Mouse (Mus musculus): Measurements from ENCODE around the gene Vps26a.

The Vps26a gene

DNA sequence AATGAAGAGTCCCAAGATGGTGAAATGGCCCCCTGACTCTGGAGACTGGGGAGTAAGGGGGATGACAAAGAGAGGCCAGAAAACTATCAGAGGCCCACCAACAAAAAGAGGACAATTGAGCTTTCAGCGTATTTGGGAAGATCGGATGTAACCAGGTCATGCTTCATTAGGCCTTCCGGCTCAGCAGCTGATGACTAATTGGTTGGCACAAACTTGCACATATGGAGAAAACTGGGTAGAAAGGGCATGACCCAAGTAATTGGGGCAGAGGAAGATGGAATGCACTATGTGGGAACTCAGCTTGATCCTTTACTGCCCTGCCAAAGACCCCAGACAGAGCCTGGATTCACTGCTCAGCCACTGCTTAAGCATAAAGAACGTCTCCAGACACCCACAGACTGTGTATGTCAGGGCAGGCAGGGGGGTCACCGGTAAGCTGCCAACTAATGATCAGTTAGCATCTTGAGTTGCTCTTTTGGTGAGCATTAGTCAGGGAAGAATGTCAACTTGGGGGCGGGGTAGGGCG lies 67.7 kb downstream of the Vps26a start:
- in situ Hi-C loops (cut with MboI, MseI), result loop anchor here (10.0 kb wide), 1 partner anchor 144 kb away; no protein-coding TSS in a partner anchor

DNA sequence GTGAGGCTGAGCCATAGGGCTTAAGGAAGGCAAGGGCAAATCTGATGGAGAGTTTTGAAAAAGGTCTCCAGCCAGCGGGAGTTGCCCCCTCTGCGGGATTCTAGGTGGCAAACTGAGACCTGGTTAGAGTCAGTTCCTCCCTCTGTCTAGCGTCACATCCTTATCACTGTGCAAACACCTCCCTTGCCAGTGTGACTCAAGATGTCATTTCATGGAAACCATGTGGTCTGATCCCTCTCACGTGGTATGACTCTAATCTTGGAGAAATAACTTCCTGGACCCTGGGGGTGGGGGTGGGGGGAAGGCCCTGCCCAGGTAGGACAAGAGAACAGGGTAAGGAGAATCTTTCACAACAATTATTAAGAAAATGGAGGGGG lies 73.0 kb downstream of the Vps26a start:
- in situ Hi-C loops (cut with MboI, MseI), result loop anchor here (5.0 to 10.0 kb wide), 2 partner anchors 139 to 226 kb away; no protein-coding TSS in a partner anchor

DNA sequence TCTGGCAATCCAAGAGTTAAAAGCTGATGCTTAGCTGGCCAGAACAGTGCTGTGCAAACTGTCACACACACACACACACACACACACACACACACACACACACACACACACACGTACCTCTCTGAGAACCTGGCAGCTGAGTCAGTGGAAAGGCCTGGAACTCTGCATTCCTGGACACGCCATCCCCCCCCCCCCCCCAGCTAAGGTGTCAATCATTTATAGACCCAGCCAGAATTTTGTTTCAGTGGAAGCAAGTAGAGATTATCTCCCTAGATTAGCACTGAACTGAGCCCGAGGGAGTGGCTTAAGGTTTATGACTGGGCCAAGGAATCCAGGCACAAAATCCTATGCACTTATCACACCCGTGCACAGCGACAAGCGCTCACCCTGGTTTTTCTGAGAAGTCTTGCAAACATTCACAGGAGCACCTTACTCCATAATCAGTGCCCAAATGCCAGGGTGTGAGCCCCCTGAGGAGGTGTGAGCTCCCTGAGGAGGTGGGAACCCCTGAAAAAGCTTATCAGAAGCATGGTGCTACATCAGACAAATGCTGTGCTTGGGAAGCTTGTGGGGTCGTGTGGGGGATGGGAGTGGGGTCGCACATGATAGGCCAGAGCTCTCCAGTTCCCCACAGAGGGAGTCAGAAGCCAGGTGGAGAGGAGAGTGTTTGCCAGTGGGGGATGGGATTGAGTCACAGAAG lies 73.5 kb downstream of the Vps26a start:
- in situ Hi-C loops (cut with MboI, MseI), result loop anchor here (5.0 to 10.0 kb wide), 2 partner anchors 138 to 226 kb away; no protein-coding TSS in a partner anchor

DNA sequence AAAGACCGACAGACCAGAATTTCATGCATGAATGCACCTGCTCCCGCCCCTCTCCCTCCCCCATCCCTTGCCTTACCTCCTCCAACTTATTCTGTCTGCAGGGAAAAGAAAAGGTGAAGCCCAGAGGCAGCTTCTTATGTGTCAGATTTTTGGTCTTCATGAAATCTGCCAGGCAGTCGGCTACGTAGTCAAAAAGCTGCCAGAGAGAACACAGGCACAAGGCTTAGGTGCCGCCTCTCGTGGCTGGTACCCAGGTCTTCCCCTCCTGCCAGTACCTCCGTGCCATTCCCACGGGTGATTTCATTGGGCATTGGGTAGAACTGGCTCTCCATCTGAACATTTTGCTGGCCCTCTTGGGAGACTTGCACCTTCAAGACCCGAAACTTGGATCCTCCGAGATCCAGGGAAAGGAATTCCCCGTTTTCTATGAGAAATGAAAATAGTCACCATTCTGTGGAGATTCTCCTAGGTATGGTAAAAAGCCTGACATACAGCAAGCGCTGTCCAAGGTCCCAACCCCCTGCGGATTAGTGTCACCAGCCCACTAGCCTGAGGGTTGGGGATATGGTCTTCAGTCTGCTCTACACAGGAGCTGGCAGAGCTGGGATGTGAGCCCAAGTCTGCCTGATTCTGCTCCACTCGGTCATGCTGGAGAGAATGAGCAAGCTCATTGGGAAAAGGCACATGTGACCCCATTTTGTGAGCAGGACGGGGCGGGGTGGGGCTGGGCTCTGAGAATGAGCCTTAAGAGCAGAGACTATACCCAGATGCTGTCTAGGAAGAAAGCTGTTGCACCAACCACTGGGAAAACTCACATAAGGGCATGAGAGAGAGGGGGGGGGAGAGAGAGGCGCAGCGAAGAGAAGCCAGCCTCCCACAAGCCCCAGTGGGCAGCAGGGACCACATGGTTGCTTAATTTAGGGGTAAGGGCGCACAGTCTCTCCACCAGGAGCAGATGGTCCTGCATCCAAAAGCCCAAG lies 74.9 kb downstream of the Vps26a start:
- in situ Hi-C loops (cut with MboI, MseI), result loop anchor here (5.0 to 10.0 kb wide), 2 partner anchors 137 to 224 kb away; no protein-coding TSS in a partner anchor

DNA sequence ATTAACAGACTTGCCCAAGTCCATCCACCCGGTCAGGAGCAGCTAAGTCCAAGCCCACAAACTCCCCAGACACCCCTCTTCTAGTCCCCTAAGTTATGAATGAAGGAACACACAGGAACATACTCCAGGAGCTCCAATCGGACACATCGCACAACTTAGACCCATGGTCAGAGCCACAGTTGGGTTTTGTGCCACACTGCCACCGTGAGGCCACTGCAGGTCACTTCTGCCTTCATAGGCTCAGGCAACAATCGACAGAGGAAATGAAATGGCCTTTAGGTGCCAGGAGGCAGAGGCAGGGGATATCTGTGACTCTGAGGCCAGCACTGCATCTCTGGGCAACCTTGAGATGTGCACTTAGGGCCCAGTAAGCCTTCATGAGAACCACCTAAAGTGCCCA lies 75.7 kb downstream of the Vps26a start:
- in situ Hi-C loops (cut with MboI, MseI), result loop anchor here (5.0 to 10.0 kb wide), 2 partner anchors 136 to 224 kb away; no protein-coding TSS in a partner anchor

All from T-helper 2 cell (primary cell).